Mouse (Mus musculus) heart, postnatal 25 days (tissue): Measurements from ENCODE around the gene Nyx. TPM values are rescaled to one million over a fixed set of nuclear protein-coding genes. Genes with fewer than 3 reads are reported as not detected.

Experiments
- DNase-seq: peaks from one replicate; pipeline ENCODE4 v3.0.0; 2022; ENCODE audit warnings: low spot score
- intact Hi-C: fragments of 180-260 bp; cut with DNase I; formaldehyde crosslinking; loops from one replicate; pipeline ENCODE4 v1.15.1; 2025
- total RNA-seq, 2 experiments: library from RNA; stranded (reverse); gene quantifications; 2 replicates each; pipeline ENCODE4 v1.2.3; 2021

Gene Nyx
- total RNA-seq, 2 experiments from 2014 or later = 0.13 to 0.20 TPM

DNA sequence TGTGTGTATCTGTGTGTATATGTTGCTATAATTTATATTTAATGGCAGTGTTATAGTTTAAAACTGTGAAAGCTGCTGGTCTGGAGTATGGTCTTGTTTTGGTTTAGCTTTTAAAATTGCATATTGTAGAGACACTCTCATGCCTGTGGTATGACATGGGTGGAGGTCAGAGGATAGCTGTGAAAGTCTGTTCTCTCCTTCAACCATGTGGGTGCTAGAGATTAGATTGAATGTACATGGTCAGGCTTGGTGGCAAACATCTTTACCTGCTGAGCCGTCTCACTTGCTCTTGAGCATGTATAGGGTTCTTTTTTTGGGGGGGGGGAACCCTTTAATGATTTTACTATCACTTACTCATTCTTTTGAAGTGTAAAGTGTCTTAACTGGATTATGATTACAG, 23.9 kb downstream of the Nyx start:
- no peak for DNase-seq
- intact Hi-C loops = no loop called here

DNA sequence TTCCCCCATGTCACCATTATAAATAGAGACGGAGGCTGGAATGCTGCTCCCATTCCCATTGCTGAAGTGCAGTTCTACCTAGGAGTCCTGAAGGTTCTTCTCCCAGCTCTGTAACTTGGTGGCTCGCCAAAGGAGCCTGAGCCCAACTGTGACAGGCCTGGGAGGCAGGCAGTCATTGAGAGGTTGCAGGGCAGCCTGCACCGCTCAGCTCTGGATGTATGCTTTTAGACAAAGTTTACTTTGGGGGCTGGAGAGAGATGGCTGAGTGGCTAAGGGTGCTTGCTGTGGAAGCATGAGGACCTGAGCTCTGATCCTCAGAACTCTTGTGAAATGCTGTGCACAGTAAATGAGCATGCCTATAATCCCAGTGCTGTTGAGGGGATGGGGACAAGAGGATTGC, 25.0 kb downstream of the Nyx start:
- intact Hi-C loops = no loop called here
- DNase-seq = no peak

DNA sequence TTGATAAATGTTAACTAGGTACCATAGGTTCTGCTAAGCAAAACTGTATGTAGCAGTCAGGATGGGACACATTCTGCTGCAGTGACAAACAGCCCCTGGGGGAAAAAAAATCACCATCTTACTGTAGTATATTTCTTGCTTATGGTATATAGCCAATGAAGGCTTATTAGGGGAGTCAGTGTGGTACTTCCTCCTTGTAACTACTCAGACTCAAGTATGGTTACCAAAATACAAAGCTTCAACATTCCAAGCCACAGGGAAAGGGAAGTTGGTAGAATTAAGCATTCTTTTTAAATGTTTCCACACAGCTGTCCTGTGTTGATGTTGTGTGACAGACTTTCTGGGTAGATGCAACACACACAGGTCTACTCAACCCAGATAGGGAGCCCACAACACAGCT, 27.0 kb downstream of the Nyx start:
- intact Hi-C loops = no loop called here
- DNase-seq = no peak

DNA sequence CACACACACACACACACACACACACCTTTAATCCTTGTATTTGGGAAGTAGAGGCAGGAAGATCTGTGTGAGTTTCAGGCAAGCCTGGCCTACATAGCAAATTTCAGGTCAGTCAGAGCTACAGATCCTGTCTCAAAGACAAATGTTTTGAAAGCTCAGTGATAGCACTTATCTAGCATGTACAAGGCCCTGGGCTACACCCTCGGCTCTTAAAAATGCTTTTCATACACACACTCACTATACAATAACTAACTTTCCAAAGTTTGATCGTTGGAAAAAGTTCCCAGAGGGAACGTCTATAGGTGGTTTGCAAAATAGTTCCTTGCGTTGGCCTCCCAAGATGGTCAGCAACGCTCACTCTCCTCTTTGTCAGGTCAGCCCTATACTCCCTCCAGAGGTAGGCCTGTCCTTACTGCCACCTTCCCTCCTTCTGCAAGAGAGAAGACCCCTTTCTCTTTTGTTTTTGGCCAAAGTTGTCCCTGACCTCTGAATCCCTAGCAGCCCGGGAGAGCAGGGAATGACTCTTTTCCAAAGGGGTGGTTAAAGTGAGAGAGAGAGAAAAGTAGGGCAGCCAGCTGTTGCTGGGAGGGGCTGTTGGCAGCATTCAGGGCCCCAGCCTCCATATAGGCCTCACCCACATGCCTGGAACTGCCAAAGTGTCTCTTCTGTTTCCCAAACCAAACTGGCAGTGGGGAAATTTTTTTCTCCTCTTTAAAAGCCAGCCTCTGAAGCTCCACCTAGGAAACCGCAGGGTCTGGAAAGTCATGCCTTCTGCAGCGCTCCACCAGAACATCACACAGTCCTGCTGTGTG, 29.2 kb downstream of the Nyx start:
- no peak for DNase-seq

DNA sequence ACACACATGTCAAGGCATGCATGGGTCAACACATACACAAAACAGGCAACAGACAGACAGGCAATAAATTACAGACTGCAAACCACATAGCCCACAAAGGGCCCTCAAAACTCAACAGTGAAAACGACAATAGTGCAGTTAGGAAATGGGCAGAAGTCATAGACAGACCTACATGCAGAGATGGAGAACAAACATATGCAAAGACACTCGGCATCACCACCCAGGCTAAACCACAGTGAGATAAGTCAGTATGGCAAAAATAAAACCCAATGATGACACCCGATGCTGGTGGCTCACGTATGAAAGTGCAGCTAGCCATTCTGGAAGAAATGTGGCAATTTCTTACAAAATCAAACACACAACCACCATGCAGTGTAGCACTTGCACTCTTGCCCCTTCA, 34.4 kb downstream of the Nyx start:
- intact Hi-C loops = loop anchor here (5.0 to 10.0 kb wide), 2 partner anchors 38 to 115 kb away; no protein-coding TSS in a partner anchor
- no peak for DNase-seq

More for the DNA sequence above, 29.2 kb downstream of the Nyx start:
- intact Hi-C loops = no loop called here

DNA sequence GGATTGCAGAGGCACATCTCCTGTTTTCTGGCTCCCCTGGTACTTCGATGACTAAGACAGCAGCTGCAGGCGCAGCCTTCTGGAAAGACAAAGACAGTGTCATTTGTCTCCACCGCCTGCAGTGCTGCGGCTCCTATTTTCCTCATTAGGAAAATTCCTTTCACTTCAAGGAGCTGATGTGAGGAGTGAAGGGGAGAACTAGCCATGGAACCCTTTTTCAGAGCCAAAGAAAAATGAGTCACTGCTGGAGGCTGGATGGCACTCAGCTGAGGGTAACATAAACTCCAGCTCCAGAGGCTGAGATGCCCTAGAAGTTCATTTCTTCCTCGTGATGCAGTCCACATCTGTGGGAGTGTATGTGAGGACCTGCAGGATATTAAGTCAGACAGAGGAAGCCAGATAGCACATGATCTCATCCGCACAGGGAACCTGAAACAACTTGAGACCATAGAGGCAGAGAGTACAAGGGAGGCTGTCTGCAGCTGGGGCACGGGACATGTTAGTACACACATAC, 37.0 kb downstream of the Nyx start:
- intact Hi-C loops = loop anchor here (5.0 to 10.0 kb wide), 2 partner anchors 41 to 112 kb away; no protein-coding TSS in a partner anchor
- no peak for DNase-seq

DNA sequence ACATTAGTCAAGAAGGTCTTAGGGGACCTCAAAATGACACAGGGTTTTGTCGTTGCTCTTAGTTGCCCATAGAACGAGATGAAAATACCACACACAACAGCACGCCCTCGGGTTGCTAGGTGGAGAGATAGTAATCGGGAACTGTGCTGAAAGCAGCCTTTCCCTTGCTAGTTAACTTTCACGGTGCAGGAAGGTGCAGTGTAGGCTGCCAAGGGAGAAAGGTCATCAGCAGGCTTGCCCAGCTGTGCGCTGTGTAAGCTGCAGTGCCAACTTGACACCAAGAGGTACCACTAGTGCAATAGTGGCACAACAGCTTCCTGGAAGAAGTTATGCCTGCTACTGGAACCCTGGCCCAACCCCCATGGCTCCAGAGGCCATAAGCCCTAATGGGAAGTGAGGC, 38.5 kb downstream of the Nyx start:
- intact Hi-C loops = loop anchor here (5.0 to 10.0 kb wide), 2 partner anchors 42 to 110 kb away; no protein-coding TSS in a partner anchor
- DNase-seq = no peak

DNA sequence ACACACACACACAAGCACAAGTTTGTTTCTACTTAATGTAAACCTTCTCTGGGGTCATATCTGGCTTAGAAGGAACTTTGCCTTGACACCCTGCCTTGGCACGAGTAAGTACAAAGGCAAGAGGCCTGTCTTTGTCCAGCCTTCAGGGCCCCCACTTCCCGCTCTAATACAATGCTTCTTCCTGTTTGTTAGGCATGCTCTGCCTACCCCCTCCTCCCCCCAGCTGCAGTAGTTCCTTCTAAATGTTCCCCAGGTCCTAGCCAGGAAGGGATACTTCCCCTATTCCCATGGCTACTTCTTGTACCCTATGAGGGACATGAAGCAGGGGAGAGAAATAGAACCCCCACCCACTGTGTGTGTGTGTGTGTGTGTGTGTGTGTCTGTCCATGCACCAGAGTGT, 40.5 kb downstream of the Nyx start:
- DNase-seq = no peak
- intact Hi-C loops = loop anchor here (10.0 kb wide), 1 partner anchor 108 kb away; no protein-coding TSS in a partner anchor

DNA sequence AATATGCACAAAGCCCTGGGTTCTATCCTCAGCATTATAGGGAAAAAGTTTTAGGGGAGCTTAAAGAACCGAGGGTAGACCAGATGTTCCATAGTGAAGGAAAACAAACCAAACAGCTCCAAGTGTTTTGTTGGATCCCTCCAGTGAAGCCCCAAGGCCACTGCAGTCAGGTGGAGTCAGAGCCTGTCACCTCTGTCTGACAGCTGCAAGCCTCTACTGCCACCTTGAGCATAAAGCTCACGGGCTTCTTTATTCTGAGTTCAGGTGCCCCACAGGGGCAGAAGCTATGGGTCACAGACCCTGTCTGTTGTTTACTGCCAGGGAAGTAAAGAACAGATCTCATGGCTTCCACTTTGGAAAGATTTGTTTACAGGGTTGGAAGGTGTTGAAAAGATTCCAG, 47.2 kb downstream of the Nyx start:
- DNase-seq = no peak
- intact Hi-C loops = loop anchor here (2.0 kb wide), 1 partner anchor 282 kb away; no protein-coding TSS in a partner anchor

DNA sequence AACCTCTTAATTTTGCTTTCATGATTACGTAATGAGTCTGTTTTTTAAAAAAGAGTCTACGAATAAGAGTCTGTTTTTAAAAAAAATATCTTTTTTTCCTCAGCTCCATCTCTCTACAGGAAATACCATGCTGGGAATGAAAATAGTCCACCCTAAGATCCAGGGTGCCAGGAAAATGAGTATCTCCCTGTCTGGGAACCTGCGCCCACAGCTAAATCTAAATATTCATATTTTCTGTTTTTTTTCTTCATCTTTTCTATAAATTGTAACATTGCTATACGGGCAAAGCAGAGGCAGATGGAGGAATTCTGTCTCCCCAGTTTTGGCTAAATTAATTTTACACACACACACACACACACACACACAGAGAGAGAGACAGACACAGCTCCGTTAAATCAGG, 48.0 kb downstream of the Nyx start:
- no peak for DNase-seq
- intact Hi-C loops = loop anchor here (2.0 kb wide), 1 partner anchor 283 kb away; no protein-coding TSS in a partner anchor

DNA sequence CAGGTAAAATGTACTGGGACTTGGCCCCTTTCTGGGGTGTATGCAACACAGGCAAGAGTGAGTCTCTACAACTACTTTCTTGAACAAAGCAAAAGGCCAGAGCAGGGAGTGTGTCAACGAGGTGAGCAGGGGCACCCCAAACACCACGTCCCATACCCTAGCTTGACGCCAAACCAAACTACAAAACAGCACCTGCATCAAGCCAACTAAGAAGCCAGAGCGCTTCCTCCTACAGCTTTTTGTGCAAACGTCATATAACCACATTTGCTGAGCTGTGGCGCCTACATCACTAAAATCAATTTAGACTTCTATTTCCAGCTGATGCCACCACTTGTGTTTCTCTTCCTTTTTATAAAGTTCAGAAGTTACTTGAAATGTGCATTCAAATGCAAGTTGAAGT, 50.5 kb downstream of the Nyx start:
- intact Hi-C loops = loop anchor here (5.0 kb wide), 2 partner anchors 146 to 234 kb away; partner anchors contain the start of genes Ddx3x and Gpr82
- DNase-seq = no peak

DNA sequence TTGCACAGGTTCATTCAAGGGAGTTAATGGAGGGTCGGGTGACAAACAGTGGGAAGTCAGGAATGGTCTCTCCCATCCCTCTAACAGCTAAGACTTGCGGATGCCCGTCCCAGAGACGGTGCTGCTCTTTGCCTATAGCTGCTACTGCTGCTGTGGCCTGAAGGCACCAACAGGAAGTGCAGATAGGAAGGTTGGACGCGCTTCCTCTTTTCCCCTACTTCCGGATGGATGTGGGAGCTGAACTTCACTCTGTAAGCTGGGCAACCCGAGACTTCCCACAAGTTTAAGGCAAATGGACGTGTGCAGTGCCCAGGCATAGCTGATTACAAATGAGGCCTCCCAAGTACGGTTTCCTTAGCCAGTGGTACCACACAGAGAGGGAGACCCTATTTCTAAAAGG, 52.1 kb downstream of the Nyx start:
- intact Hi-C loops = loop anchor here (5.0 kb wide), 2 partner anchors 144 to 236 kb away; partner anchors contain the start of genes Ddx3x and Gpr82
- DNase-seq = no peak

DNA sequence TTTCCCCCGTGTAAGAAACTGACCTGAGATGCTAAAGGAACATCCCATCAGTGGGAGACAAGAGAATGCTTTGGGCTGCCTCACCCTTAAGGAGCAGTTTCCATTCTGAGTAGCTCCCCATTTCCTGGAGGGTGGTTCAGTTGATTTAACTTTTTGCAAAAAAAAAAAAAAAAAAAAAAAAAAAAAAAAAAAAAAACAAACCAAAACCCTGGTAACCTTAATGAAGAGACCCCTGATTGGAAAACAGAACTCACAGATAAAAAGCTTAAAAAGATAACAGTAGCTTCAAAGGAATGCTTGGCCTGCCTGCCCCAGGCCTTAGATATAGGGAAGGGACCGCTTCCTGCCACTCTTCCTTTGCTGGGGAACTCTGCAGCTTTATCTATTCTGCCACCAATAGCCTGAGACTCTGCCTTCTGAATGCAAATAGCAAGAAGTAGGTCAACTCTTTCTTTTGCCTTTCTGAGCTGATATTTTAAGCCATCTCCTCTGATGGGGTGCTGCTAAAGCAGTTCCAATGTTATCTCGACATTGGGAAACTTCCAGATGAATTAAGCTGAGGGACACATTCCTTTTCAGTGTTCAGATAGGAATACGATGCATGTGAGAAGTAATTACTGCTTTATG, 53.0 kb downstream of the Nyx start:
- intact Hi-C loops = loop anchor here (5.0 kb wide), 2 partner anchors 143 to 237 kb away; partner anchors contain the start of genes Ddx3x and Gpr82

DNA sequence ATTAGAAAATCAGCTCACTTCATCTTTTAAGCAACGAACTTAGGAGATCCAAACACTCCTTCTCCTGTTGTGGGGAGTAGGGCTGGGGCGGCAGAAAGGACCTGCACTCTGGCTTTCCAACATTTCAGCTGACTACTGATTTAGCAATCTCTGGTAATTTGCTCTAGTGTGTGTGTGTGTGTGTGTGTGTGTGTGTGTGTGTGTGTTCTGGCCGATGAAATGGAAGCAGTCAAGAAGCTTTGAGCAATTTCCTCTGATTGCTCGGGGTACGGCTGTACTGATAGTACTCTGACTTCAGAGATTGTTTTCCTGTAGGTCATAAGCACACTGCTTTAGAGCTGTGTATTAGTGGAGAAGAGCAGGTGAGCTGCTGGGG, 53.5 kb downstream of the Nyx start:
- intact Hi-C loops = loop anchor here (5.0 kb wide), 2 partner anchors 143 to 237 kb away; partner anchors contain the start of genes Ddx3x and Gpr82
- DNase-seq = no peak

More for the DNA sequence above, 53.0 kb downstream of the Nyx start:
- DNase-seq = no peak

DNA sequence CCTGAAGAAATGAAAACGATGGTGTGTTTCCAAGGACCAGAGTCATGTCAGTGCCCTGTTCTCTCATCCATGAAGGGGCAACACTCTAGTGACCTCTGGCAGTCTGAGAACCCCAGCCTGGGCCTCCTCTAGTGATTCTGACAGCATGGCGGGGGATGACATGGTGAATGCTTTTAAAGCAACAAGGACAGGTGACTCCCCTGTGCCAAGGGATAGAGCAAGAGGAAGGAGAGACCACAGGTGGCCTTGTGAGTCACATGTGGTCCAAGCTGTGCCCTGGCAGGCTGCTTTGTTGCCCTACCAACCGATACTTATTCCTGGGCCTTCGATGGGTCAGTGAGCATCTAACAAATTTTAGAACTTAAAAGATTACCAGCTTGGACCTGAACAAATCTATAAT, 54.7 kb downstream of the Nyx start:
- DNase-seq = no peak
- intact Hi-C loops = no loop called here

DNA sequence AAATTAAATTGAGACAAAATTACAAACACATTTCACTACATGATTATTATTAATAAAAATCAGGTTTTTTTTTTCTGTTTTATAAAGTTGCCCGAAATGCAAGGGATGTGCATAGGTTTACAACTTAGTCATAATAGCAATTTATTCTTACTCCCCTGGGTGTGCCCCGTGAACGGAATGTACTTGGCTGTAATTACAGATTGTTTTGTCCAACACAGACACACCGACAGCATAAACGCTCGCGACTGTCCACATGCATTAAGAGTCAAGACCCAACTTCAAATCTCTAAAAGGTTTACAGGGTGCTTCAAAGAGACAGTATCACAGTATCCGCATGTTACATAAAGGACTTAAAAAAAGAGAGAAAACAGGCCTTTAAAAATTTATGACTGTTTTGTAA, 55.4 kb downstream of the Nyx start:
- DNase-seq = no peak
- intact Hi-C loops = no loop called here

Other genes with a start within 250 kb of the Nyx start
- 100 to 1,000 TPM; 104 to 181 TPM for gene Ddx3x, start 185.1 kb upstream of the Nyx start, total RNA-seq
- 1 to 10 TPM; 2.2 to 2.6 TPM for gene Gpr34, start 166.0 kb downstream of the Nyx start, total RNA-seq
- not detected for gene Gpr82, start 195.3 kb downstream of the Nyx start, total RNA-seq